In genomic region chr14:74848224-74848623, GRCm38 (mm10) we compare ENCODE assay signal across 13 mouse cellular contexts.
DNase-seq lines count a peak whose midpoint lies in the region; ATAC-seq and TF ChIP-seq lines count a peak whose summit lies in the region.
"Had no signal": no experiment of that assay in that cellular context is flagged by ENCODE, and none has a peak within 500 bp of the region (broad histone marks: within the 10 kb centered on the region; RNA-seq: fewer than 3 reads in every experiment).

No protein-coding gene starts in this region.

- TF ChIP-seq RAD21 in CH12.LX (IDR thresholded peaks at IDR 0.05; ENCODE audit: low read depth, low read length), result no peak

- no peak for ATAC-seq in heart, embryonic 14.5 days (ENCODE audit: insufficient number of reproducible peaks, insufficient read depth, low FRiP score, low read depth)
- no peak for ATAC-seq in liver, postnatal 0 days
- ATAC-seq in limb, embryonic 13.5 days (ENCODE audit: low FRiP score, low read depth), result no peak
- ATAC-seq: forebrain, embryonic 16.5 days had no signal

- dilution Hi-C loops in CH12.LX (cut with MboI; ENCODE audit: extremely low pct_ligation_motif_present, extremely low pct_unique_long_range_greater_than_20kb, low sequenced_read_pairs), result no loop called here

- no peaks in the 10 kb centered on the region for H3K27me3 ChIP-seq in heart, embryonic 14.5 days (ENCODE audit: control insufficient read depth, insufficient read depth, low read length)
- no peaks in the 10 kb centered on the region for H3K27me3 ChIP-seq in liver, postnatal 0 days (ENCODE audit: insufficient read depth, low read length)
- H3K27me3 ChIP-seq in CH12.LX (replicated peaks), result no peaks in the 10 kb centered on the region
- H3K27me3 ChIP-seq in limb, embryonic 13.5 days, result no peaks in the 10 kb centered on the region
- H3K27me3 ChIP-seq: embryonic facial prominence, embryonic 15.5 days; neural tube, embryonic 12.5 days had no signal

- peaks cover 30 to 70% of the 10 kb centered on the region in 2 experiments for H3K4me1 ChIP-seq in heart, embryonic 14.5 days (ENCODE audit: control insufficient read depth in 2 of 2, insufficient read depth in 2 of 2, low read length in 2 of 2)
- H3K4me1 ChIP-seq in liver, postnatal 0 days (ENCODE audit: insufficient read depth), result peaks cover 20% of the 10 kb centered on the region
- peaks cover 9 to 39% of the 10 kb centered on the region in 2 experiments for H3K4me1 ChIP-seq in CH12.LX (ENCODE audit: control insufficient read depth in 1 of 2, insufficient read depth in 2 of 2)
- peaks cover 58% of the 10 kb centered on the region for H3K4me1 ChIP-seq in limb, embryonic 13.5 days

- no peak for TF ChIP-seq POLR2A in CH12.LX (IDR thresholded peaks at IDR 0.05; ENCODE audit: low read depth, low read length)

- TF ChIP-seq EP300 in liver, postnatal 0 days (IDR thresholded peaks at IDR 0.05; ENCODE audit: low read depth), result no peak
- no peak for TF ChIP-seq EP300 in CH12.LX (IDR thresholded peaks at IDR 0.05; ENCODE audit: low read length)

- H3K36me3 ChIP-seq in heart, embryonic 14.5 days (ENCODE audit: control insufficient read depth, insufficient read depth, low read length), result no peaks in the 10 kb centered on the region
- H3K36me3 ChIP-seq in liver, postnatal 0 days (replicated peaks; ENCODE audit: insufficient read depth, low read length), result no peaks in the 10 kb centered on the region
- H3K36me3 ChIP-seq in CH12.LX (replicated peaks in 1 of 2; ENCODE audit: control insufficient read depth in 1 of 2, insufficient read depth in 1 of 2, low read length in 1 of 2), result peaks cover 0 to 18% of the 10 kb centered on the region in 2 experiments
- H3K36me3 ChIP-seq in limb, embryonic 13.5 days, result no peaks in the 10 kb centered on the region
- H3K36me3 ChIP-seq: embryonic facial prominence, embryonic 15.5 days; neural tube, embryonic 12.5 days had no signal

- in situ Hi-C loops in CH12.LX (cut with MboI; ENCODE audit: low pct_ligation_motif_present, low pct_unique_long_range_greater_than_20kb, low sequenced_read_pairs), result no loop called here

- no peaks in the 10 kb centered on the region for H3K9me3 ChIP-seq in heart, embryonic 14.5 days (ENCODE audit: control insufficient read depth, low read length)
- H3K9me3 ChIP-seq in liver, postnatal 0 days (ENCODE audit: low read length), result no peaks in the 10 kb centered on the region
- no peaks in the 10 kb centered on the region for H3K9me3 ChIP-seq in CH12.LX (replicated peaks; ENCODE audit: low read length)
- no peaks in the 10 kb centered on the region for H3K9me3 ChIP-seq in limb, embryonic 13.5 days
- H3K9me3 ChIP-seq: embryonic facial prominence, embryonic 15.5 days; neural tube, embryonic 12.5 days had no signal

- H3K4me3 ChIP-seq in heart, embryonic 14.5 days (ENCODE audit: control insufficient read depth in 1 of 2, insufficient read depth in 1 of 2, low read depth in 1 of 2, low read length in 2 of 2), result no peak overlapping the region
- H3K4me3 ChIP-seq in liver, postnatal 0 days (ENCODE audit: low read depth, low read length), result no peak overlapping the region
- H3K4me3 ChIP-seq in CH12.LX (replicated peaks in 1 of 3; ENCODE audit: low read depth in 2 of 3, low read length in 2 of 3, poor library complexity in 1 of 3), result peak overlapping the region in 1 of 3 experiments; percentile 13
- no peak overlapping the region for H3K4me3 ChIP-seq in limb, embryonic 13.5 days
- H3K4me3 ChIP-seq: embryonic facial prominence, embryonic 15.5 days; gastrocnemius, adult 2 months; neural tube, embryonic 12.5 days had no signal

- H3K79me2 ChIP-seq in CH12.LX (replicated peaks; ENCODE audit: control insufficient read depth, extremely low read depth, insufficient read depth, poor library complexity, severe bottlenecking), result no peaks in the 10 kb centered on the region

- H3K9ac ChIP-seq in heart, embryonic 14.5 days (ENCODE audit: low read length), result no peak overlapping the region
- no peak overlapping the region for H3K9ac ChIP-seq in liver, postnatal 0 days (replicated peaks)
- H3K9ac ChIP-seq in CH12.LX (ENCODE audit: insufficient read depth, low read depth), result no peak overlapping the region; the same call in 1 of the 2 replicates
- H3K9ac ChIP-seq in limb, embryonic 13.5 days, result no peak overlapping the region
- H3K9ac ChIP-seq: embryonic facial prominence, embryonic 15.5 days; neural tube, embryonic 12.5 days had no signal

- H3K4me2 ChIP-seq in heart, embryonic 14.5 days (ENCODE audit: low read length), result no peak overlapping the region
- peak overlapping the region; percentile 57; the same call in 1 of the 2 replicates for H3K4me2 ChIP-seq in liver, postnatal 0 days (ENCODE audit: low read depth, low read length)
- peak overlapping the region; percentile 40 for H3K4me2 ChIP-seq in CH12.LX (ENCODE audit: insufficient read depth, low read depth, poor library complexity, severe bottlenecking)
- H3K4me2 ChIP-seq in limb, embryonic 13.5 days (replicated peaks), result no peak overlapping the region
- H3K4me2 ChIP-seq: embryonic facial prominence, embryonic 15.5 days; neural tube, embryonic 12.5 days had no signal

- 94% methylated on average over 5 of the region's 5 CpGs for WGBS in heart, embryonic 14.5 days
- WGBS in liver, postnatal 0 days (ENCODE audit: insufficient replicate concordance), result 77% methylated on average over 5 of the region's 5 CpGs
- WGBS in limb, embryonic 13.5 days, result 93% methylated on average over 5 of the region's 5 CpGs

- H3K27ac ChIP-seq in heart, embryonic 14.5 days (replicated peaks in 1 of 2; ENCODE audit: control insufficient read depth in 1 of 2, insufficient read depth in 1 of 2, low read depth in 2 of 2, low read length in 2 of 2), result peak overlapping the region; percentile 87 to 93
- H3K27ac ChIP-seq in liver, postnatal 0 days (ENCODE audit: low read depth), result no peak overlapping the region
- peak overlapping the region; percentile 48; the same call in 1 of the 2 replicates for H3K27ac ChIP-seq in CH12.LX (ENCODE audit: insufficient read depth, low read depth)
- H3K27ac ChIP-seq in limb, embryonic 13.5 days, result peak overlapping the region; percentile 28
- H3K27ac ChIP-seq: embryonic facial prominence, embryonic 15.5 days; gastrocnemius, adult 2 months; neural tube, embryonic 12.5 days had no signal

- no peak for TF ChIP-seq CTCF in liver, postnatal 0 days (IDR thresholded peaks at IDR 0.05; ENCODE audit: low read depth)
- TF ChIP-seq CTCF in CH12.LX (conservative IDR thresholded peaks at IDR 0.05 in 1 of 2, IDR thresholded peaks at IDR 0.05 in 1 of 2; ENCODE audit: low read depth in 2 of 2, low read length in 2 of 2), result no peak

- DNase-seq in heart, adult 8-10 months (ENCODE audit: low spot score), result no peak
- no peak for DNase-seq in liver, postnatal 0 days
- no peak for DNase-seq in liver
- DNase-seq in CH12.LX (ENCODE audit: extremely low read depth), result peak; percentile 44
- no peak for DNase-seq in layer of hippocampus, postnatal 25 days (ENCODE audit: extremely low spot score in 1 of 2, low spot score in 1 of 2)
- DNase-seq: cerebellum, adult 11-12 months; gastrocnemius, adult 2 months; retina, postnatal 1 day had no signal

TF ChIP-seq in CH12.LX, 34 proteins besides CTCF, POLR2A, EP300 and RAD21:
- TF ChIP-seq MXI1 (IDR thresholded peaks at IDR 0.05; ENCODE audit: low read depth, low read length), result no peak
- no peak for TF ChIP-seq NELFE (IDR thresholded peaks at IDR 0.05; ENCODE audit: low read depth, low read length)
- no peak for TF ChIP-seq RCOR1 (conservative IDR thresholded peaks at IDR 0.05; ENCODE audit: low read depth, low read length)
- no peak for TF ChIP-seq KAT2A (IDR thresholded peaks at IDR 0.05; ENCODE audit: insufficient replicate concordance, low read length)

Comparison
In these comparisons a context has a peak if more than half of its experiments do, and no peak if none do; other contexts are left out.
1. H3K4me2 ChIP-seq: peak in liver, postnatal 0 days (single experiment) and CH12.LX (single experiment); none in heart, embryonic 14.5 days (single experiment) and limb, embryonic 13.5 days (single experiment).